Mouse (Mus musculus) heart, postnatal 0 days (tissue): ENCODE results near the gene St5. TPM values are rescaled to one million over a fixed set of nuclear protein-coding genes. Genes with fewer than 3 reads are reported as not detected.

ENCODE experiments used
- ATAC-seq: fragments of 200-750 bp; cut with Nextera tagmentation; 2 replicates; pipeline ENCODE4 v1.8.0; 2017; ENCODE audit warnings: low read depth, moderate number of reproducible peaks, moderate library complexity; ENCODE audit not compliant: insufficient read depth
- DNase-seq: peaks from one replicate; pipeline ENCODE4 v3.0.0-alpha.2; 2016; ENCODE audit warnings: low spot score
- H3K27ac ChIP-seq: fragments of 300-500 bp; sonication (generic); 2 replicates; pipeline ENCODE4 v1.5.1; 2014; ENCODE audit warnings: low read depth, mild to moderate bottlenecking
- H3K27me3 ChIP-seq: fragments of 300-500 bp; sonication (generic); 2 replicates; pipeline ENCODE4 v1.6.1; 2014; ENCODE audit warnings: low read length, mixed read lengths; ENCODE audit not compliant: control insufficient read depth, insufficient read depth
- H3K36me3 ChIP-seq: fragments of 300-500 bp; sonication (generic); replicated peaks from 2 replicates; pipeline ENCODE4 v1.6.1; 2014; ENCODE audit warnings: low read length, mixed read lengths; ENCODE audit not compliant: control insufficient read depth, insufficient read depth
- H3K4me1 ChIP-seq: fragments of 300-500 bp; sonication (generic); 2 replicates; pipeline ENCODE4 v1.6.1; 2014; ENCODE audit warnings: antibody characterized with exemption; ENCODE audit not compliant: control insufficient read depth, insufficient read depth
- H3K4me2 ChIP-seq: fragments of 300-500 bp; sonication (generic); 2 replicates; pipeline ENCODE4 v1.6.1; 2014; ENCODE audit warnings: low read depth, mild to moderate bottlenecking, low read length, moderate library complexity
- H3K4me3 ChIP-seq: fragments of 300-500 bp; sonication (generic); 2 replicates; pipeline ENCODE4 v1.5.1; 2014; ENCODE audit warnings: low read depth, low read length
- H3K9ac ChIP-seq: fragments of 300-500 bp; sonication (generic); replicated peaks from 2 replicates; pipeline ENCODE4 v1.6.1; 2014; ENCODE audit warnings: low read depth, low read length, mixed read lengths
- H3K9me3 ChIP-seq: fragments of 300-500 bp; sonication (generic); replicated peaks from 2 replicates; pipeline ENCODE4 v1.6.1; 2016; ENCODE audit warnings: low read length; ENCODE audit not compliant: control insufficient read depth
- CTCF ChIP-seq: IDR thresholded peaks from 2 replicates; pipeline ENCODE4 v1.5.1; 2016; ENCODE audit warnings: antibody characterized with exemption, control low read depth, low read depth
- EP300 ChIP-seq: IDR thresholded peaks from 2 replicates; pipeline ENCODE4 v1.6.1; 2016; ENCODE audit warnings: antibody characterized with exemption, low read depth
- WGBS: fragments of 180-500 bp; shearing (Covaris S2); extraction: QIAGEN DNeasy Blood & Tissue Kit; methylation state at CpG from one replicate; pipeline ENCODE4 v1.1.7; 2014; 5-methylcytosine and 5-hydroxymethylcytosine counted together
- polyA plus RNA-seq: library from polyadenylated mRNA; unstranded; fragments of >200 nt; fragmentation: Nextera tagmentation; extraction: Ambion mirVana; gene quantifications from 2 replicates; pipeline ENCODE4 v1.2.1, GENCODE M21; 2015
- total RNA-seq: library from RNA; depleted of rRNA; stranded (reverse); fragments of >200 nt; gene quantifications from 2 replicates; pipeline ENCODE4 v1.2.3, GENCODE M21; 2014; ENCODE audit warnings: low replicate concordance

St5 gene
- total and polyA plus RNA-seq, 2 experiments from 2014 or later, result 28.8 to 58.8 TPM

DNA sequence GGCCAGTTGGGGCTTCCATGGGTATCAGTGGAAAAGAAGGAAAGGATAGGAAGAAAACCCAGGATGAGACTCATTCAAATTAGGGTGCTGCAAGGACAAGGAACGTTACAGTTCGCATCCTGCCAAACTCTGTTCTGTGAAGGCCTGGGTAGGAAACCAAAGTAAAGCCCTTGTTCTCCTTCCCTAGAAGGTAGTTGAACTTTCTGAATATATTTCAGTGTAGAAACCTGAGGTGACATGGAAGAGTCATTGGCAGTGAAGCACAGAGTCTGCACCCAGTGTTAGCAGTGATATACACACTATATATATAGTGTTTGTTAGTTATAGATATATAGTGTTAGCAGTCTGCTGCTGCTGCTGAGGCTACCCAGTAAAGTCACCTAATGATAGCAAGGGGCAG lies 180.1 kb downstream of the St5 start:
- ATAC-seq (no peak), DNase-seq (no peak)
- no peak for TF ChIP-seq CTCF
- no peak for TF ChIP-seq EP300
- Histone ChIP-seq H3K4me2 (no peak overlapping the region), H3K4me1 (peaks cover 17% of the 10 kb centered on the region), H3K36me3 (peaks cover 79% of the 10 kb centered on the region), H3K27me3 (no peaks in the 10 kb centered on the region), H3K9me3 (no peaks in the 10 kb centered on the region), H3K27ac (no peak overlapping the region), H3K4me3 (no peak overlapping the region), H3K9ac (no peak overlapping the region)
- 56% methylated on average over 2 of the region's 2 CpGs for WGBS

- no peak overlapping the region for H3K4me3 ChIP-seq
- peaks cover 70% of the 10 kb centered on the region for H3K36me3 ChIP-seq
- H3K4me2 ChIP-seq, result no peak overlapping the region
- H3K27ac ChIP-seq, result no peak overlapping the region
- peaks cover 25% of the 10 kb centered on the region for H3K4me1 ChIP-seq
- no peak for DNase-seq
- ATAC-seq, result no peak
- no peak overlapping the region for H3K9ac ChIP-seq
- WGBS, result 77% methylated on average over 5 of the region's 5 CpGs
- TF ChIP-seq CTCF, result no peak
- H3K27me3 ChIP-seq, result no peaks in the 10 kb centered on the region
- H3K9me3 ChIP-seq, result no peaks in the 10 kb centered on the region
Observed at GRCm38 (mm10) chr7:109522084-109522483, 181.3 kb downstream of the St5 start.

- Histone ChIP-seq H3K36me3 (peaks cover 49% of the 10 kb centered on the region), H3K4me1 (peaks cover 25% of the 10 kb centered on the region)
- WGBS, result 2% methylated on average over 10 of the region's 10 CpGs
Observed at GRCm38 (mm10) chr7:109519936-109520335, 183.5 kb downstream of the St5 start.

DNA sequence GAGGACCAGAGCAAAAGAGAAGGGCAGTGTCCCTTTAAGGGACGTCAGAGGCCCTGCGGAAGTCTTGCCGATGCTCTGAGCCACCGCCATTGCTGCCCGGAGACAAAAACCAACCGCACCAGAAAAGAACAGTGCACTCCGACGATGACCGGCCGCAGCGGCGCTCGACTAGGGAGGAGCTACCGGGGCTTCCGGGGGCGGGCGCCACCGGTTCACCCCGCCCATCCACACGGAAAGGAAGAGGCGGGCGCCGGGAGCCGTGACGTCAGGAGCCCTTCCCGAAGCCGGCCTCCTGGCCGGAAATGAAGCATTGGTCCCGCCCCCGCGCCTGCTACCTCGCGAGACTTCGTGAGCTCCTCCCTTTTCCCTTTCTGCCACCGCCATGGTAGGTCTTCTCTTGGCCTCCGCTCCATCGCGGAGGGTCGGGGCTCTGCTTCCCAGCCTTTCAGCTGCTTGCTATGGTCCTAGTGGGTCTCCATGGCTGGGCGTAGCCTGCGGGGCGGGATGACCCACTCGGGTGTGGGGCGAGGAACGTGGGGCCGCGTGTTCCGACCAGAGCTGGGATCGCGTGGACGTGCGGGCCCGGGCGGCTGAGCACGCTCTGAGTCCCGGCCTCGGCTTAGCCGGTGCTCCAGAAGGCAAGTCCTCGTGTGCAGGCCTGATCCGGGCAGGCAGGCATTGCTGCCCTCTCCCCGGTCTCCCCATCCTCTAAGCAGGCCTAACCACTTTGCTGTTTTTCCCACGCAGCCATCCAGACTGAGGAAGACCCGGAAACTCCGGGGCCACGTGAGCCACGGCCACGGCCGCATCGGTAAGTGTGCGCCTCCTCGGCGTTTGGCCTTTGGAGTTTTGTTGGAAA lies 184.3 kb downstream of the St5 start, which contains the start of gene Rpl27a:
Gene Rpl27a (plus strand): TSS at position 310 of the 859 bp plus-strand sequence.
- TF ChIP-seq EP300 (peak; percentile 78), CTCF (no peak)

More at GRCm38 (mm10) chr7:109519936-109520335, 183.5 kb downstream of the St5 start:
- Histone ChIP-seq H3K27ac (peak overlapping the region; percentile 2; the same call in 1 of the 2 replicates), H3K9ac (peak overlapping the region; percentile 90), H3K27me3 (no peaks in the 10 kb centered on the region), H3K4me2 (peak overlapping the region; percentile 86), H3K9me3 (no peaks in the 10 kb centered on the region), H3K4me3 (peak overlapping the region; percentile 83)
- DNase-seq, result no peak
- TF ChIP-seq CTCF (no peak), EP300 (no peak)
- ATAC-seq, result no peak

GRCm38 (mm10) chr7:109518036-109518681 lies 185.2 kb downstream of the St5 start:
- TF ChIP-seq EP300, result no peak
- TF ChIP-seq CTCF, result no peak
- 15% methylated on average over 10 of the region's 10 CpGs for whole genome bisulfite sequencing
- Histone ChIP-seq H3K4me1 (peaks cover 25% of the 10 kb centered on the region), H3K9me3 (no peaks in the 10 kb centered on the region), H3K4me2 (peak overlapping the region; percentile 61), H3K36me3 (peaks cover 31% of the 10 kb centered on the region), H3K27ac (peak overlapping the region; percentile 98), H3K4me3 (peak overlapping the region; percentile 83), H3K27me3 (no peaks in the 10 kb centered on the region), H3K9ac (peak overlapping the region; percentile 73)
- DNase-seq (peak; percentile 46), ATAC-seq (no peak)

More for the DNA sequence above, 184.3 kb downstream of the St5 start, which contains the start of gene Rpl27a:
- DNase-seq, result peak; percentile 99
- Histone ChIP-seq H3K27ac (peak within 1 kb of the TSS; percentile 98), H3K4me3 (peak within 1 kb of the TSS; percentile 83), H3K27me3 (no peaks in the 10 kb centered on the region), H3K4me1 (peaks cover 25% of the 10 kb centered on the region), H3K9ac (peak within 1 kb of the TSS; percentile 90), H3K9me3 (no peaks in the 10 kb centered on the region), H3K36me3 (peaks cover 40% of the 10 kb centered on the region), H3K4me2 (peak within 1 kb of the TSS; percentile 86)
- ATAC-seq, result peak; percentile 95
- WGBS, result under 1% methylated on average over 65 of the region's 72 CpGs
